Mouse (Mus musculus): ENCODE data around the gene Ifitm7. TPM values are rescaled to one million over a fixed set of nuclear protein-coding genes. Genes with fewer than 3 reads are reported as not detected.
"Not testable (repeated sequence)": the region's sequence is repeated elsewhere in the genome, so short reads cannot be mapped to it uniquely, and the experiment has no call there.

Gene Ifitm7
- total RNA-seq, 2 experiments from 2014 or later: 2.8 to 5.3 TPM

DNA sequence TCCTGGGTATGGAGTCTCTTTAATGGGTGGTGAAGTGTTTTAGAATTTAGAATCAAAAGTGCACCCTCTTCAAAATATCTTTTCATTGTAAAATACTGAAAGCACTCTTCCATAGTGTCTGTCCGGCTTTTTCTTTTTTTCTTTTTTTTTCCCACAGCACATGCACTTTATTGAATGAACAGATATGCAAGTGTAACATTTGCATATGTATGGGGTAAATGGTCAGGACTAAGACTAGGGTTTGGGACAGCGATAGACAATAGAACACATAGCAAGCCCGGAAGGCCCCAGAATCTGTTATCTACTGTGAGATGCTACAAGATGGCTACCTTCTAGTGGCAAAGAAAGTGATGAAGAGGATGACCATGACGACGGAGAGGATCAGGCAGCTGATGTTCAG is 3.5 kb downstream of the Ifitm7 start:
- ATAC-seq (replicated peaks; ENCODE audit: poor library complexity, severe bottlenecking): no peak

GRCm38 (mm10) chr16:13981726-13982125 is 5.0 kb downstream of the Ifitm7 start:
- not testable (repeated sequence) for ATAC-seq (replicated peaks; ENCODE audit: poor library complexity, severe bottlenecking)

DNA sequence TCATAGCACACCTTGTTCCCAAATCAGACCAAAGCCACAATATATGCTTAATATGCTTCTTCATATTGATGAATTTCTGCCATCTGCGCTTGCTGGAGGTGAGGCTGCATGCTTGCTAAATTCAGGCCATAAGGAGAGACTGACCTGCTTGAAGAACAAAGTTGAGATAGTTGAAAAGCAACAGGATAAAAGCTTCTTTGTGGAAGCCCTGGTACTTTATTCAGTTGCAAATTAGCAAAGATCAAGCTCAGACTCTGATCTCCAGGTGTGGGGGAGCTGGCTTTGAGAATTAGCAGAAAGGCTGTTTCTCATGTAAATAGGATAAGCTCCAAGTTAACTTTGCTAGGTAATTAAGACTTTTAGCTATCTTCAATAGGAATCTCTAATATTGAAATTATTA is 9.7 kb downstream of the Ifitm7 start:
- ATAC-seq (replicated peaks; ENCODE audit: poor library complexity, severe bottlenecking): not testable (repeated sequence)

GRCm38 (mm10) chr16:13976358-13976896 is 10.3 kb downstream of the Ifitm7 start:
- not testable (repeated sequence) for ATAC-seq (replicated peaks; ENCODE audit: poor library complexity, severe bottlenecking)

DNA sequence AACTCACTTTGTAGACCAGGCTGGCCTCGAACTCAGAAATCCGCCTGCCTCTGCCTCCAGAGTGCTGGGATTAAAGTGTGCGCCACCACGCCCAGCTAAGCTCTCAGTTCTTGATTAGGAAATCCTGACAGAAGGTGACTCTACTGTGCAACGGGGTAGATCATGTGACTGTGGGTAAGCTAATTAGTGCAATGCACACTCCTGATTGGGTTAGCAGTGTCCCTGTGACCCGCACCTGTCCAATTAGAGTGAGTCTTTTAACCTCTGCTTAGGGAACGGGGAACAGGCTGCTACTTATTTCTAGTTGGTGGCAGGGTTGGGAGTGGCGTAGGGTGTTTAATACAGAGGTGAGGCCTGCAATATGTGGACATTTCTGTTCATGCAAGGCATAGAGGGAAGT is 14.6 kb downstream of the Ifitm7 start:
- ATAC-seq (replicated peaks; ENCODE audit: poor library complexity, severe bottlenecking): no peak

DNA sequence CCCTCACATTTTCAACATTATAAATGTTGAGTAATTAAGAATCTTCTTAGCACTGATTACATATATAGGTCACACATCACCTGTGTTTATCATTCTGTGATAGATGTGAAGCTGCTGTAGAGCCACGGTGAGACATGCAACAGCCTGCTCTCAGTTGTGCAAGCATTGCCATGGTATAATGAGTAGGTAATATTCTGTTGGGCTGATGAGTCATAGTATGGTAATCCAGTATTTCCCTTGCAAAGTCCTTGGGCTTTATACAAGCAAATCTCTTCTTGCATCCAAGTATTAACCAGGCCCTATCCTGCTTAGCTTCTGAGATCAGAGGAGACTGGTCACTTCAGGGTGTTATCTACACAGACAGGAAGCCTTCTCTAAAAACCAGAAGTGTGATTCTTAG is 17.6 kb downstream of the Ifitm7 start:
- ATAC-seq (replicated peaks; ENCODE audit: poor library complexity, severe bottlenecking): no peak

GRCm38 (mm10) chr16:13962053-13962452 is 24.6 kb downstream of the Ifitm7 start:
- ATAC-seq (replicated peaks; ENCODE audit: poor library complexity, severe bottlenecking): no peak

- no peak for ATAC-seq (replicated peaks; ENCODE audit: poor library complexity, severe bottlenecking)
Measured at GRCm38 (mm10) chr16:13951245-13951644, 35.4 kb downstream of the Ifitm7 start.

- ATAC-seq (replicated peaks; ENCODE audit: poor library complexity, severe bottlenecking): no peak
Measured at GRCm38 (mm10) chr16:13946306-13946705, 40.4 kb downstream of the Ifitm7 start.

DNA sequence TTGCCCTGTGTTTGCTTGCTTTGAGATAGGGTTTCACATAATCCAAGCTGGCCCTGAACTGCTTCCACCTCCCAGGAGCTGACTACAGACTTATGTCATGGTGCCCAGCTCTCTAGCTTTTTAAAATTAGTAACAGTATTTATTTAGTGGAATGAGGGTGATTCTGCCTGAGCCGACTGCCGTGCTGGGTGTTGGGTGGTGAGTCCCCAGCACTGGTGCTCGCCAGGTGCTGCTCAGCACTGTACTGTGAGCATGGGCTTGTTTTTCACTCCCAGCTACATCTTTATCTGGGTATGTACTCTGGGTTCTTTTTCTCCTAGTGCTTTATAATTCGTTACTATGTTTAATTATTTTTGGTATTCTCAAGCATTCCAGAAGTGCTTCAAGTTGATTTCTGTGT is 41.5 kb downstream of the Ifitm7 start:
- ATAC-seq (replicated peaks; ENCODE audit: poor library complexity, severe bottlenecking): no peak

DNA sequence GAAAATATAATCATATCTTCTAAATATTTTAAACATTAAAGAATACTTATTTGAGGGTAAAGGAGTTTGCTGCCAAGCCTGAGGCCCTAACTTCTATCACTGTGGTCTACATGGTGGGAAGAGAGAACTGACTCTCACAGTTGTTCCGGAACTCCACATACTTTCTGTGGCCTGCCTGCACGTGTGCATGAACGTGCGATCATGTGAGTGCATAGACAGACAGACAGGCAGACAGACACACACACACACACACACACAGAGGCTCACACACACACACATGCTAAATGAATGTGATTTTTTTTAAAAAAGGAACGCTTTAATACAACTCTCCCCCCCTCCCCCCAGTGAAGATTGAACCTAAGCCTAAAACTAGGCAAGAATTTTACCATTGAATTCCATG is 41.9 kb downstream of the Ifitm7 start:
- ATAC-seq (replicated peaks; ENCODE audit: poor library complexity, severe bottlenecking): no peak

GRCm38 (mm10) chr16:13944178-13944577 is 42.5 kb downstream of the Ifitm7 start:
- 0 out of 2 replicates have a peak, but pooled peaks have one; percentile 16 for ATAC-seq (replicated peaks; ENCODE audit: poor library complexity, severe bottlenecking)

- peak; percentile 52 for ATAC-seq (replicated peaks; ENCODE audit: poor library complexity, severe bottlenecking)
Measured at GRCm38 (mm10) chr16:13940847-13941395, 45.8 kb downstream of the Ifitm7 start.

DNA sequence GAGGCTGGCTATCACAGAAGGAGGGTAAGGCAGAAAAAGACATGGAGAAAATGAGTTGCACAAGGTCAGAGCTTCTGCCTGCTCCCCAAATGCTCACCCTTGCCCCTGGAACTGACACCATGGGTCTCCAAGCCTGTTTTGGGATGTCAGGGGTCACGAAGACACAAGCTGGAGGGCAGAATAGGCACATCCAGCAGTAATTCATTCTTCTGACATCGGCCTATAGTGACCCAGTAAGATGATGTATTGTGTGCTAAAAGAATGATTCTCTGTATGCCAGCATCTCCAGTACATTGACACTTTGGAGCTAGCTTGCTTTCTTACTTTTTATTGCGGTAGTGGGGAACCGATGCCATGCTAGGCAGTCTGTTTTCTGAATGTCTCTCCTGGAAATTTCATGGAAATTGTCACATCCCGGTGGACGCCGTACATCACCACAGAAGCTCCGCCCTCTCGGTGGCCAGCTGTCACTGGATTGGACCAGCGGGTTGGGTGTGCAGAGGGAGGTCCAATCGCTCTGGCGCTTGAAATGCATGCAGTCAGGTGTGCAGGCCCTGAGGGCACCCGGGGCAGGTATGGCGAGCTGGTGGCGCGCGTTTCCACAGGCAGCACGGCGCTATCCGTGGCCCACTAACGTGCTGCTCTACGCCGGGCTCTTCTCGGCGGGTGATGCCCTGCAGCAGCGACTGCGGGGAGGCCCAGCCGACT is 46.4 kb downstream of the Ifitm7 start:
- ATAC-seq (replicated peaks; ENCODE audit: poor library complexity, severe bottlenecking): no peak; the same call in 1 of the 2 replicates

Other genes starting within 250 kb of the Ifitm7 start
- 24.4 and 27.6 TPM in 2 replicates for gene Rrn3, start 206.2 kb downstream of the Ifitm7 start, total RNA-seq (2014; fragmentation: Nextera tagmentation)
- 39.9 and 45.5 TPM in 2 replicates for gene Rrn3, start 206.2 kb downstream of the Ifitm7 start, total RNA-seq (2017)
- 61.4 and 76.5 TPM in 2 replicates for gene Ntan1, start 168.0 kb downstream of the Ifitm7 start, total RNA-seq (2014; fragmentation: Nextera tagmentation)
- gene Ntan1, start 168.0 kb downstream of the Ifitm7 start, total RNA-seq (2017): 51.9 and 56.2 TPM in 2 replicates
- 48.3 and 52.0 TPM in 2 replicates for gene Pdxdc1, start 83.8 kb downstream of the Ifitm7 start, total RNA-seq (2014; fragmentation: Nextera tagmentation)
- 67.8 and 71.6 TPM in 2 replicates for gene Pdxdc1, start 83.8 kb downstream of the Ifitm7 start, total RNA-seq (2017)
- not detected in 2 replicates for gene Mpv17l, start 83.7 kb downstream of the Ifitm7 start, total RNA-seq (2014; fragmentation: Nextera tagmentation)
- 0.65 TPM in 1 of 2 replicates, not detected in the other for gene Mpv17l, start 83.7 kb downstream of the Ifitm7 start, total RNA-seq (2017)
- not detected in 2 replicates for gene 2900011O08Rik, start 284 bp downstream of the Ifitm7 start, total RNA-seq (2014; fragmentation: Nextera tagmentation)
- gene 2900011O08Rik, start 284 bp downstream of the Ifitm7 start, total RNA-seq (2017): 0.34 TPM in 1 of 2 replicates, not detected in the other
- gene Nde1, start 176.4 kb upstream of the Ifitm7 start, total RNA-seq (2014; fragmentation: Nextera tagmentation): 38.7 and 56.9 TPM in 2 replicates
- gene Nde1, start 176.4 kb upstream of the Ifitm7 start, total RNA-seq (2017): 60.4 and 67.8 TPM in 2 replicates
- gene Marf1, start 176.5 kb upstream of the Ifitm7 start, total RNA-seq (2014; fragmentation: Nextera tagmentation): 40.0 and 48.2 TPM in 2 replicates
- 21.6 and 23.6 TPM in 2 replicates for gene Marf1, start 176.5 kb upstream of the Ifitm7 start, total RNA-seq (2017)

Measured in granulocyte monocyte progenitor cell, adult 5-6 weeks (primary cell).